Mouse (Mus musculus) lung, embryonic 14.5 days (tissue): Measurements from ENCODE around the gene Ager. TPM values are rescaled to one million over a fixed set of nuclear protein-coding genes. Genes with fewer than 3 reads are reported as not detected.
A peak's percentile ranks its signal among the peaks of the same experiment; 100 is the strongest.

Experiments
- ATAC-seq: fragments of 200-750 bp; cut with Nextera tagmentation; 2 replicates; pipeline ENCODE4 v1.8.0; 2017; ENCODE audit warnings: mild to moderate bottlenecking, moderate TSS enrichment, moderate library complexity; ENCODE audit not compliant: insufficient read depth
- DNase-seq: peaks from one replicate; pipeline ENCODE4 v3.0.0-alpha.2; 2015
- H3K27ac ChIP-seq: fragments of 300-500 bp; sonication (generic); 2 replicates; pipeline ENCODE4 v1.5.1; 2014; ENCODE audit warnings: low read depth, mild to moderate bottlenecking, moderate library complexity
- H3K27me3 ChIP-seq: fragments of 300-500 bp; sonication (generic); 2 replicates; pipeline ENCODE4 v1.6.1; 2014; ENCODE audit warnings: low read length, control low read depth; ENCODE audit not compliant: insufficient read depth
- H3K36me3 ChIP-seq: fragments of 300-500 bp; sonication (generic); 2 replicates; pipeline ENCODE4 v1.6.1; 2014; ENCODE audit warnings: control low read depth; ENCODE audit not compliant: insufficient read depth
- H3K4me1 ChIP-seq: fragments of 300-500 bp; sonication (generic); 2 replicates; pipeline ENCODE4 v1.6.1; 2014; ENCODE audit warnings: antibody characterized with exemption, control low read depth; ENCODE audit not compliant: insufficient read depth
- H3K4me2 ChIP-seq: fragments of 300-500 bp; sonication (generic); 2 replicates; pipeline ENCODE4 v1.6.1; 2014; ENCODE audit warnings: mild to moderate bottlenecking
- H3K4me3 ChIP-seq: fragments of 300-500 bp; sonication (generic); 2 replicates; pipeline ENCODE4 v1.5.1; 2014; ENCODE audit warnings: low read depth, low read length
- H3K9ac ChIP-seq: fragments of 300-500 bp; sonication (generic); 2 replicates; pipeline ENCODE4 v1.6.1; 2014
- H3K9me3 ChIP-seq: fragments of 300-500 bp; sonication (generic); 2 replicates; pipeline ENCODE4 v1.6.1; 2016; ENCODE audit warnings: low read depth, low read length, control low read depth
- CTCF ChIP-seq: IDR thresholded peaks from 2 replicates; pipeline ENCODE4 v1.5.1; 2016; ENCODE audit warnings: antibody characterized with exemption, low read depth
- WGBS: fragments of 180-500 bp; shearing (Covaris S2); extraction: QIAGEN DNeasy Blood & Tissue Kit; methylation state at CpG from one replicate; pipeline ENCODE4 v1.1.7; 2014; 5-methylcytosine and 5-hydroxymethylcytosine counted together
- polyA plus RNA-seq: library from polyadenylated mRNA; unstranded; fragments of >200 nt; fragmentation: Nextera tagmentation; extraction: Ambion mirVana; gene quantifications from 2 replicates; pipeline ENCODE4 v1.2.1, GENCODE M21; 2014

Gene Ager
- polyA plus RNA-seq, 1 experiment from 2014 or later, result 64.7 TPM

DNA sequence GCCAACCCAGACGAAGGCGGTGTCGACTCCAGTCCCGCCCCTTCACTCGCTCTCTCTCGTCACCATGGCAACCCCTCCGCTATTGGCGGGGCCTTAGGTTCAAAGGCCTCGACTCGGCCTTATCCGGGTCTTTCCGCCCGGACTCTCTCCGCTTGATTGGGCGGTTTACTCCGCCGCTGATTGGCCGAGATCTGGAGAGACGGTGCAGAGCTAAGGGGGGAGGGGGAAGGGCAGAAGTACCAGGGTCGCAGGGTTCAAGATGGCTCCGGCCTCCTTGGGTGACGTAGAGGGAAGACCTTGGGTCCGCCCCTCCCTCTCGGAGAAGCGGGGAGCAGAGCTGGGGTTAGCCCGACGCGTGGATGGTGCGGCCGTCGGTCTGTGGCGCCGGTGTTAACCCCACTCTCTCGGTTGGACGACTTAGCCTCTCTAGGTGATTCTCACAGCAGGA is 6.4 kb downstream of the Ager start, which contains the start of gene Agpat1:
TSS of gene Agpat1 (plus strand) at position 202 of the 448 bp plus-strand sequence.
- peak; percentile 86 for ATAC-seq
- peak within 1 kb of the TSS; percentile 96 for H3K4me3 ChIP-seq
- no peaks in the 10 kb centered on the region for H3K9me3 ChIP-seq
- peak within 1 kb of the TSS; percentile 86 for H3K9ac ChIP-seq
- peak within 1 kb of the TSS; percentile 95 for H3K4me2 ChIP-seq
- peak within 1 kb of the TSS; percentile 90 for H3K27ac ChIP-seq
- peak; percentile 100 for DNase-seq
- H3K4me1 ChIP-seq, result peaks cover 8% of the 10 kb centered on the region; the same call in 1 of the 2 replicates
- under 1% methylated on average over 35 of the region's 35 CpGs for WGBS
- no peak for TF ChIP-seq CTCF
- H3K36me3 ChIP-seq, result peaks cover 29% of the 10 kb centered on the region
- H3K27me3 ChIP-seq, result no peaks in the 10 kb centered on the region

DNA sequence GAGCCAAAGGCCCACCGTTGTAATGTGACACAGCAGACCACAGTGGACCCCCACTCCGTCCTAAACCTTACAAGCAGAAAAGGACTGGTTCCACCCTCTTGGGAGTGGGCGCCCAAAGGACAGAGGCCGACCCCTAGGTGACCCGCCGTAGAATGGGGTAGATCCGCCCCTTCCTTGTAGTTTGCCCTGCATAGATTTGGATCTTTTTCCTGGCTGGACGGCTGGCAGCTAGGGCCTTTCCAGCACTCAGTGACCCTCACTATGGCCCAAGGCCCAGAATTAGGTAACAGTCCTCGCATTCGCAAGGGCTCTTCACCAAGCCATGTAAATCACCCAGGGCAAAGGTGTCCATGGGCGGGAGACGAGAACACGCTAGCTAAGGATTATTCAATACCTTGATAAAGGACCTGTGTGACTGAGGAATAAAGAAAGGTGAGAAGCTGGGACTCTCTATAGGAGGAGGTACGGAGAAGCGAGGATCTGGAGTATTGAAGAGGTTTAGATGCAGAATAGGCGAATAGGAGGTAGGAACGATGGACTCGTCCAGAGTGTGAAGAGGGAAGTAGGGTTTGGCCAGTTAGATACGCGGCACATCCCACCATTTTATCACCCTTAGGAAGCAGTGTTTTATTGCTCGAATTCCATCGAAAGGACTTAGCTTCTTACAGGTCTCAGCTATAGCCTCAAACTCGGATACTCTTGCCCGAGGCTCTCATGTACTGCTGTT is 7.0 kb downstream of the Ager start:
- peak overlapping the region; percentile 96 for H3K4me3 ChIP-seq
- H3K9ac ChIP-seq, result peak overlapping the region; percentile 86
- H3K27me3 ChIP-seq, result no peaks in the 10 kb centered on the region
- ATAC-seq, result no peak; the same call in 1 of the 2 replicates
- TF ChIP-seq CTCF, result no peak
- no peaks in the 10 kb centered on the region for H3K9me3 ChIP-seq
- 12% methylated on average over 24 of the region's 24 CpGs for WGBS
- H3K4me1 ChIP-seq, result peaks cover 8% of the 10 kb centered on the region; the same call in 1 of the 2 replicates
- H3K27ac ChIP-seq, result peak overlapping the region; percentile 90
- peak overlapping the region; percentile 95 for H3K4me2 ChIP-seq
- DNase-seq, result no peak
- peaks cover 29% of the 10 kb centered on the region for H3K36me3 ChIP-seq

- ATAC-seq (peak; percentile 36), DNase-seq (peak; percentile 97)
- H3K4me3 ChIP-seq, result peak overlapping the region; percentile 96
- H3K4me1 ChIP-seq, result peaks cover 8% of the 10 kb centered on the region; the same call in 1 of the 2 replicates
- WGBS, result 0% methylated on average over 27 of the region's 30 CpGs
- peak overlapping the region; percentile 86 for H3K9ac ChIP-seq
- peaks cover 30% of the 10 kb centered on the region for H3K36me3 ChIP-seq
- no peaks in the 10 kb centered on the region for H3K9me3 ChIP-seq
- no peaks in the 10 kb centered on the region for H3K27me3 ChIP-seq
- peak overlapping the region; percentile 90 for H3K27ac ChIP-seq
- H3K4me2 ChIP-seq, result peak overlapping the region; percentile 95
- TF ChIP-seq CTCF, result no peak
Measured at GRCm38 (mm10) chr17:34605609-34606008, 7.9 kb downstream of the Ager start.

- TF ChIP-seq CTCF, result no peak
- peak overlapping the region; percentile 86 for H3K9ac ChIP-seq
- H3K4me1 ChIP-seq, result peaks cover 8% of the 10 kb centered on the region; the same call in 1 of the 2 replicates
- no peaks in the 10 kb centered on the region for H3K9me3 ChIP-seq
- no peaks in the 10 kb centered on the region for H3K27me3 ChIP-seq
- peak overlapping the region; percentile 90 for H3K27ac ChIP-seq
- H3K4me2 ChIP-seq, result peak overlapping the region; percentile 95
- peak overlapping the region; percentile 96 for H3K4me3 ChIP-seq
- no peak for DNase-seq
- 11% methylated on average over 32 of the region's 32 CpGs for WGBS
- ATAC-seq, result no peak
- peaks cover 32% of the 10 kb centered on the region for H3K36me3 ChIP-seq
Measured at GRCm38 (mm10) chr17:34606186-34607039, 8.8 kb downstream of the Ager start.

DNA sequence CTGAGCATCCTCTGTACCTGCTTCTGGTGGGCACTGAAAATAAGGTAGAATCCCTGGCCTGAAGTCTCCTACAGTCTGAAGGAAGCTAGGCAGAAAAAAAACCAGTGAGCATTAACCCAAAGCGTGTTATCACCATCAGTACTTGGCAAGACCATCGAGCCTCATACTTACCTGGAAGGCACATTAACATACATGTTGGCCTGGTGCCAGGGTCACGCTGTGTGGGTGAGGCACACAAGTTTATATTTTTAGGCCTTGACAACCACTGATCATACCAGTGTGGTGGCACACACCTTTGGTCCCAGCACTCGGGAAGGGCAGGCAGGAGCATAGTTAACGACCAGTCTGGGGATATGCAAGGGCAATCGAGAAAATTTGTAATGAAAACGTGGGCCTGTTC is 10.3 kb downstream of the Ager start:
- Histone ChIP-seq H3K4me2 (no peak overlapping the region), H3K4me3 (no peak overlapping the region), H3K27me3 (no peaks in the 10 kb centered on the region), H3K9ac (peak overlapping the region; percentile 13; the same call in 1 of the 2 replicates), H3K4me1 (peaks cover 8% of the 10 kb centered on the region; the same call in 1 of the 2 replicates), H3K27ac (no peak overlapping the region), H3K36me3 (peaks cover 41% of the 10 kb centered on the region), H3K9me3 (no peaks in the 10 kb centered on the region)
- 87% methylated on average over 7 of the region's 7 CpGs for WGBS
- DNase-seq, result no peak
- no peak for TF ChIP-seq CTCF
- no peak for ATAC-seq

- no peak overlapping the region for H3K4me2 ChIP-seq
- no peaks in the 10 kb centered on the region for H3K27me3 ChIP-seq
- no peak overlapping the region for H3K4me3 ChIP-seq
- ATAC-seq (no peak), DNase-seq (no peak)
- peaks cover 4% of the 10 kb centered on the region; the same call in 1 of the 2 replicates for H3K4me1 ChIP-seq
- H3K27ac ChIP-seq, result no peak overlapping the region
- H3K36me3 ChIP-seq, result peaks cover 68% of the 10 kb centered on the region
- H3K9me3 ChIP-seq, result no peaks in the 10 kb centered on the region
- no peak for TF ChIP-seq CTCF
- 94% methylated on average over 8 of the region's 8 CpGs for WGBS
- no peak overlapping the region for H3K9ac ChIP-seq
Measured at GRCm38 (mm10) chr17:34611050-34611449, 13.4 kb downstream of the Ager start.
